Mouse (Mus musculus): ENCODE results near the gene Tmigd3.

DNA sequence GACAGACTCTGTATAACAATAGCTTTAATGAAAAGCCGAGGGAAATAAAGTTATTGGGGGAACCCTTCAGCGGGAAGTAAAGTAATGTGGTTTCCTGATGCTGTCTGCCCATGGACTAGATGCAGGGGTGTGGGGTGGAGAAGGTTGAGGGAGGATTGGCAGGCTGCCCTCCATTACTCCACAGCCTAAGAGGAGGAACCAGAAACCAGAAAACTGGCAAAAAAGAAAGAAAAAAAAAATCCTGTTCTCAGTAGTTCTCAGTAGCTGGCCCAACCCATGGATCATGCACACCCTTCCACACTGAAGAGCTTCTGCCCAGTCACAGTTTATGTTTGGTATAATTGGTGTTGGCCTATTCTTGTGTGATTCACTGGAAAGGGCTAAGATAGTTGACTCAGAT, 27.6 kb downstream of the Tmigd3 start:
- TF ChIP-seq POLR2A (IDR thresholded peaks at IDR 0.05; ENCODE audit: borderline replicate concordance, control insufficient read depth, low read depth, low read length) (no peak), CTCF (IDR thresholded peaks at IDR 0.05; ENCODE audit: control insufficient read depth, insufficient read depth, low read length) (no peak)
